Mouse (Mus musculus) embryo, embryonic 9.5 days (tissue): Measurements from ENCODE around the gene Cct7.
"Not testable (repeated sequence)": the region's sequence is repeated elsewhere in the genome, so short reads cannot be mapped to it uniquely, and the experiment has no call there.

Source experiments
- DNase-seq: peaks from one replicate; pipeline ENCODE4 v3.0.0-alpha.2; 2017; ENCODE audit errors: extremely low spot score

Gene Cct7

GRCm38 (mm10) chr6:85450697-85451663, at the start of gene Cct7:
TSS of gene Cct7 (plus strand) at chr6:85451514.
- peak; percentile 95 for DNase-seq

GRCm38 (mm10) chr6:85402613-85403012, 48.7 kb upstream of the Cct7 start:
- DNase-seq: no peak

GRCm38 (mm10) chr6:85403039-85403438, 48.3 kb upstream of the Cct7 start:
- DNase-seq: no peak

DNA sequence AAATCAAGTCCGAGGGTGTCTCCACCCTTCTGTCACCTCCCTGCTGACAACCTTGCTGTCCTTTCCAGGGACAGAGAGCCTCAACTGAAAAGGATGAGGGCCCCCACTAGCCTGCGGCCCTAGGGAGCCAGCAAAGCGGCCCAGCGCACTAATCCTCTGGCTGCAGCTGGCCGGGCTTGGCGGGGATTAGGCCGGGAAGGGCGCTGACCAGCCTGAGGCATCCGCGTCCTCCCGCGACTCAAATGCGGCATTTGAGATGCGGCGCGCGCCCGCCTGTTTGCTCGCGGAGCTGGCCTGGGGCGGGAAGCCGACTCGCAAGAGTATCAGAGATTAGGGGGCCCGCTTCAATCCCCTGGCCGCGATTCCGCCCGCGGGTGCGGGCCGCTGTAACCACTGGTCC, 42.3 kb upstream of the Cct7 start:
- no peak for DNase-seq

DNA sequence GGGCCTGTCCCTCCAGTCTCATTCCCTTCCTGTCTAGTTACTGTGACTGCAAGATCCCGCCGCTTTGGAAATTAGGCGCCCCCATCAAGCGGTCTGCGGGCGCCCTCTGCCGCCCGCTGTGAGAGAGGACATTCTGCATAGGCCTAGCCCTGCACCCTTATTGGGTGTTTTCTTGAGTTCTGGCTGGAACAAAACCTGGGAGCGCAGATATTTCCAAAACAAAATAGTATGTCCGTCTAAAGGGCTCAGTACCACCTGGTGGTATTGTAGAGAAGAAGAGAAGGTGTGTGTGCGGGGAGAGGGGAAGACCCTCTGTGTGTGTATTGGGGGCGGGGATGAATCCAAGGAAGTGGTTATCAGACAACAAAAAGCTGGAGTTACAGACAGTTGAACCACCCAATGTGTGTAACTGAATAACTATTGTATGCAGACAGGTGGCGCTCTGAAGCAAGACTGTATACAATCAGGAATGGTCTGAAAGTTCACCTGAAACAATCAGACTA, 40.5 kb upstream of the Cct7 start:
- peak; percentile 83 for DNase-seq

DNA sequence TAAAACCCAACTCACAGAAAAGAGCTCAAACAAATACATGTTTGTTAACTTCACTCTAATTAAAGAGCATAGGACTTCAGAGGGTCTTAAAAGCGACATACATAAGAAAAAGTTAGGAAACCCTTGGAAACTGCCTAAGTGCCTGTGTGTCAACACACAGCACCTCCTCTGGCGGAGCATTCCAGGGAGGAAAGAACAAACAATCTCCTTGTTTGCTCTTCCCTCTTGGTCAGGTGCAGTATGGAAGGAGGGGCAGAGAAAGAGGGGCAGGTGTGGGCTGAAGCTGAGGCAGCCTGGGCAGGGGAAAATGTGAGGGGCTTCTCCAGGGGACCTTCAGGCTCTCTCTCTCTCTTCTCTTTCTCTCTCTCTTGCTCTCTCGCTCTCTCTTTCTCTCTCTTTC, 35.5 kb upstream of the Cct7 start:
- no peak for DNase-seq

DNA sequence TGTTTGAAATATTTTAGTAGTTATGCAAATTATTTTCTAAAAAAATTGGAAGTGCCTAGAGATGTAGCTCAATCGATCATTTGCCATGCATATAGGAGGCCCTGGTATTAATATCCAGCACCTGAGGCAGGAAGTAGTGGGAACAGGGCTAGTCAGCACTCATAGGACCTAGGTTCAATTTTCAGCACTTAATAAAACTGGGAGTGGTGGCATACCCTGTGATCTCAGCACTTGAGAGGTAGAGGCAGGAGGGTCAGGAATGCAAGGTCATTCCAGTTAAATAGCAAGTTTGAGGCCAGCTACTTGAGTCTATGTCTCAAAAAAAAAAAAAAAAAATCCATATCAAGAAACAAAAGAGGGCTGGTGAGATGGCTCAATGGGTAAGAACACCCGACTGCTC, 32.2 kb upstream of the Cct7 start:
- no peak for DNase-seq

DNA sequence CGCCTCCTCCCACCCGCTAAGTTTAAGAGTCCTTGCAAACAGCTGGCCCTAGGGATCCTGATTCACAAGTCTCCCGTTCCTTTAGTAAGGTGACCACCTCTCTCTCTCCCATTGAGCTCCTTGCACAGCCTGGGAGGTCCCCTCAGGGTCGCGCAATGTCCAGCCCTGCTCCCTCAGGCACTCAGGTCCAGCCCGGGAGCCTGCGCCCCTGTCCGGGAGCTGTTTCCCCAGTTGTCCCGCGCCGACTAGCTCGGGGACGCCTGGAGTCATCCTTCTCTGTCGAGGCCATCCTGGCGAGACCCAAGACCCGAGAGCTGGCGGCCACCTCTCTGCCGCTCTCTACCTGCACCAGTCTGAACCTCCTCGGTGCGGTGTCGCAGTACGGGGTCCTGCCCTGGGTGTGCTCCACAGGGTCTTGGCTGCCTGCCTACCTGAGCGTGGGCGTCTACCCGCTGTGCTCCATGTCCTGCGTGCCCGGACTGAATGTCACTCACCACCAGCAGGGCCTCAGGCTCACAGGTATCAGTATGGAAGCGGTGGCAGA, 27.4 kb upstream of the Cct7 start, which contains the start of gene Noto:
Gene Noto (plus strand): TSS at position 51 of the 544 bp plus-strand sequence.
- DNase-seq: peak; percentile 15

- no peak for DNase-seq
These were observed 20.0 kb upstream of the Cct7 start for GRCm38 (mm10) chr6:85431274-85431841.

GRCm38 (mm10) chr6:85431842-85432431, 19.4 kb upstream of the Cct7 start, which contains the start of gene Smyd5:
TSS of gene Smyd5 (plus strand) at chr6:85431989.
- peak; percentile 93 for DNase-seq

- DNase-seq: no peak
These were observed 17.4 kb upstream of the Cct7 start for GRCm38 (mm10) chr6:85433865-85434264.

DNA sequence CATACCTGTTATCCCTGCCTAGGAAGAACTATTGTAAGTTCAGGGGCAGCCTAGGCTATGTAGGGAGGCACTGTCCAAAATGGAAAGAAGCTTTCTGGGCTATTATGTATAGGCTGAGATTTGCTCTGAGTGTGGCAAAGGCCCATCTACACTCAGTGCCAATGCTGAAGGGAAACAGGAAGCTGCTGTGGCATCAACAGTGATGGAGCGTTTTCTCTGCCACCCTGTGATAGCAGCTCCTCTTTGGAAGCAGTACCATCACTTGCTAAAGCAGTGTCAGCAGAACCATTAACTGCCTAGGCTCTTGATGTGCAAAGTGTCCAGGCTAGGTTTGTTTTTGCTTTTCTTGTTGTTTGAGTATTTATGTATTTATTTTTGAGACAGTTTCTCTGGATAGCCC, 15.1 kb upstream of the Cct7 start:
- no peak for DNase-seq

- no peak for DNase-seq
These were observed 14.7 kb upstream of the Cct7 start for GRCm38 (mm10) chr6:85436631-85437030.

DNA sequence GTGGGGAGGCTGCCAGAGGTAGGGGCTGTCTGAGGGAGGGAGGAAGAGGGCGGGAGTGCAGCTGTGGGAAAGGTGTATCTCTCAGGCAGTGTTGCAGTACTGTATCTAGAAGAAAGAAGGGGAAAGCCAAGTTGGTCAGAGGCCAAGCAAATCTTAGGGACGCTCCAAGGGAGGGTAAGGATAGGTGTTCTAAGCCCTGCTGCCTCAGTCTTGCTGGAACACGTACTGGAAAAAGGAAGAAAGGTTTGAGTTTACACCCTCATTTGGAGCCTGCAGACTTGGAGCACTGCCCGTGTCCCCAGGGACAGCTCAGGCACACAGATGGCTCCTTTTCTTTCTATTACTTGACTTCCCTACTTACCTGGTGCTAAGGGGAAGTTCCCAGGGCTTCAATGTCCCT, 10.2 kb upstream of the Cct7 start:
- no peak for DNase-seq

DNA sequence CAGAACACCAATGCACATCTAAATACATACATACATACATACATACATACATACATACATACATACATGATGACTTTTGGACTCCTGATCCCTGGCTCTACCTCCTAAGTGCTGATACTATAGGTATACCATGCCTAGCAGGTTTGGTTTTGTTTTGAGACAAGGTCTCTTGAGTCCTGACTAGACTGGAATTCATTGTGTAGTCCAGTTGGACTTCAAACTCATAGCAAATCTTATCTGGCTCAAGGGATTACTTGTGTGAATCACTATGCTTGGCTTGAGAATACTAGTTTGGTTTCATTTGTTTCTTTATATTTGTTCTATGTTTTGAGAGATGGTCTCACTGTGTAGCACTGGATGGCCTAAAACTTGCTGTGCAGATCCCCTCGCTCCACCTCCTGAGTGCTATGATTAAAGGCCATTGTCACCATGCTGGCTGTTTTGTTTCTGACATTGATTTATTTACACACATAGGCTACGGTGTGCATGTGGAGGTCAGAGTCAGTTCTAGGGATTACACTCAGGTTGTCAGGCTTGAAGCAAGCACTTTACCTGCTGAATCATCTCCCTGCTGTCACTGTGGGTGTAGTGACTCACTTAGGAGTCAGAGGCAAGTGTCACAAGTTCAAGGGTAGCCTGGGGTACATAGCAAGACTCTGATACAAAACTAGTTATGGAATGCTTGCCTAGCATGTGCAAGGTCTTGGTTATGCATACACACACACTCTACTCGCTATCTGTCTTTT, 7.7 kb upstream of the Cct7 start:
- DNase-seq: no peak

DNA sequence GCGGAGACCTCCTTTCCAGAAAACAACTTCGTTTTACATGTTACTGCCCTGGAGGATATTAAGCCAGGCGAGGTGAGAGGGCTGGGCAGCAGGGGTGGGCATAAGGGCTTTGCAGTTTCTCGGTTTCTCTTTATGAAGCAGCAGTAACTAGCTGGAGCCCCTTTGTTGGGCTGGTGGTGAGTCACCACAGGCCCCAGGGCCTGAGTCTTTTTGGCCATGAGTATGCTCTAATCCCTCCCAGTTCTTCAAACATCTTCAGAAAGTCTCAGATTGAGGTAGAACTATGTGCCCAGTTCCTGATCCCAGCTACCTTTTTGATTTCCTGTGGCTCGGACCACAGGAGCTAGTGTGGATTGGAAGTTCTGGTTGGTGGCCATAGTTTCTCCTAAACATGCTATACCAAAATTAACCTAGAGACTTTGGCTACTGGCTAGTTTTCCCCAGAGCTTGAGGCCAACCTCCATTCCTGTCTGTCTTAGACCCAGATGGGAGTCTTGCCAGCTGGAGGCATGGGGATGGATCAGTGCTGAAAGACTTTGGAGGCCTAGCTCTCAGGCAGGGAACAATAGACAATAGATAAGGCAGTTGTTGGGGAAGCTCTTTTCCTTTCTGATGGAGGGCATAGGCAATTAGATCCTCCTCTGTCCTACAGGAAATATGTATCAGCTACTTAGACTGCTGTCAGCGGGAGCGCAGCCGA, 6.9 kb upstream of the Cct7 start:
- DNase-seq: no peak

DNA sequence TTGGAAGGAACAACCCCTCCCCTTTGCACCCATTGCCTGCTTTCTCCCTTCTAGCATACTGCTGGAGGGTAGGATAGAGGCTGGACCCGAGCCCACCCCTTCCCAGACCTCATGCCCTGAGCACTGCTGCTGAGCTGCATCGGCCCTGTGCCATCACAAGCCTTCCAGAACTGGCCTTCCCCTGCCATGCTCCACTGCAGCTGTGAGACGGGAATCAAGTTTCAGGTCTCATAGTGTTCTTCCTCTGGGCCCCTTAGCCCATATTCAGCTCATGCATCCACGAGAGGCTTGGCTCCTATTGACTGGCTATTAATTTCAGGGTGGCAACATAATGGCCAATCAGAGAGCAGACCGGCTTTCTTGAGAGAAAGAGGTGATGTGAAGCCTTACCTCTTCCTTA, 6.0 kb upstream of the Cct7 start:
- no peak for DNase-seq

GRCm38 (mm10) chr6:85447351-85447750, 4.0 kb upstream of the Cct7 start:
- no peak for DNase-seq

DNA sequence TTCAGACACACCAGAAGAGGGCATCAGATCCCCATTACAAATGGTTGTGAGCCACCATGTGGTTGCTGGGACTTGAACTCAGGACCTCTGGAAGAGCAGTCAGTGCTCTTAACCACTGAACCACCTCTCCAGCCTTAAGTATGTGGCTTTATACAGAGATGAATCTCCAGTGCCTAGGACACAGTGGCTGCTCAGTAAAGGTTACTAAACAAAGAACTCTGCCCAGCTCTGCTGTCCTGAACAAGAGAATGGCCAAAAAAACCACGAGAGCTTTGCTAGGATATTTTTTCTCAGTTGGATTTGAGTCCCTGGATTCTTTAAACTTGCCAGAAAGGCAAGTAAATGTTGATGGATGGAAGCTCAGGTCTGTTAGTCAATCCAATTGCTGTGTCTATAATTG, 1.2 kb upstream of the Cct7 start:
- DNase-seq: not testable (repeated sequence)

- peak; percentile 99 for DNase-seq
These were observed 523 bp downstream of the Cct7 start, which contains the start of gene Pradc1 for GRCm38 (mm10) chr6:85451664-85452410. TSS of gene Pradc1 (minus strand) at chr6:85451970.
